Mouse (Mus musculus): ENCODE measurements around the gene Klk13.

DNA sequence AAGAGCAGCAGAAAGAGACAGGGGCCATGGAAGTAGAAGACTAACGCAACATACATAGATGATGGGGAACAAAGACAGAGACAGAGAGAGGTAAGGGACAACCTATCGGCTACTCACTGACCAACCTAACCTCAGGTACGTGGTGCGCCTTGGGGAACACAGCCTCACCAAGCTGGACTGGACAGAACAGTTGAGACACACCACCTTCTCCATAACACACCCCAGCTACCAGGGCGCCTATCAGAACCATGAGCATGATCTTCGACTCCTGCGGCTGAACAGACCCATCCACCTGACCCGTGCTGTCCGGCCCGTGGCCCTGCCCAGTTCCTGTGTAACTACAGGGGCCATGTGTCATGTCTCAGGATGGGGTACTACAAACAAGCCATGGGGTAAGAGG is 58.3 kb downstream of the Klk13 start:
- TF ChIP-seq CTCF (IDR thresholded peaks at IDR 0.05; ENCODE audit: borderline replicate concordance, control insufficient read depth, extremely low read depth, insufficient read depth, low read length, poor library complexity) (no peak), POLR2A (IDR thresholded peaks at IDR 0.05; ENCODE audit: control insufficient read depth, extremely low read depth, insufficient read depth, low read length, poor library complexity) (no peak)
